Mouse (Mus musculus) lung, adult 10 weeks (tissue): ENCODE data around the gene Hbb-y. TPM values are rescaled to one million over a fixed set of nuclear protein-coding genes. Genes with fewer than 3 reads are reported as not detected.

Experiments used
- polyA plus RNA-seq: library from polyadenylated mRNA; stranded (reverse); fragments of 350-450 nt; fragmentation: Illumina TruSeq; extraction: RNeasy Lipid Tissue Mini Kit (QIAGEN cat#74804); gene quantifications from one replicate; pipeline ENCODE4 v1.2.3, GENCODE M21; 2014; ENCODE audit warnings: low read depth, low replicate concordance; ENCODE audit not compliant: insufficient read depth

Hbb-y gene
- not detected for polyA plus RNA-seq

GRCm38 (mm10) chr7:103853090-103853489 is at the start of gene Hbb-y:
Hbb-y (minus strand) TSS chr7:103853216.

GRCm38 (mm10) chr7:103894385-103894784 is 41.4 kb upstream of the Hbb-y start, which contains the start of gene Olfr64:
Olfr64 (minus strand) TSS chr7:103894485.

DNA sequence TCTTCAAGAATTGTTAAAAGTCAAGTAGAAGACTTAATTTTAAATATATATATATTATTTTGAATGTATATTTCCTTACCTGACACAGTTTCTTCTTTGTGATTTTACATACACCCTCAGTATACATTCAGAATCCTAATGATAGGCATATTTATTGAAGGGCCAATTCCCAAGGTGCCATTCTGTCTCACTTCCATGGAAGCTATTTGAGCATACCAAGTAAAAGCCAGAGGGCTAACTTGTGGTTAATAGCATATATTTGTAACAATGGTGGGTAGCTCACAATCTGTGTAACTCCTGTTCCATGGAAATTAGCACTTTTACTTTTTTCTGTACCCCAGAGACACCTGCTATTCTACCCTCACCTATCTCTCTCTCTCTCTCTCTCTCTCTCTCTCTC is 33.1 kb upstream of the Hbb-y start, which contains the start of gene Olfr66:
Olfr66 (minus strand) TSS at position 101 of the 400 bp plus-strand sequence.

GRCm38 (mm10) chr7:103843034-103843433 is 10.0 kb downstream of the Hbb-y start, which contains the start of gene Hbb-bh1:
Hbb-bh1 (minus strand) TSS chr7:103843164.

DNA sequence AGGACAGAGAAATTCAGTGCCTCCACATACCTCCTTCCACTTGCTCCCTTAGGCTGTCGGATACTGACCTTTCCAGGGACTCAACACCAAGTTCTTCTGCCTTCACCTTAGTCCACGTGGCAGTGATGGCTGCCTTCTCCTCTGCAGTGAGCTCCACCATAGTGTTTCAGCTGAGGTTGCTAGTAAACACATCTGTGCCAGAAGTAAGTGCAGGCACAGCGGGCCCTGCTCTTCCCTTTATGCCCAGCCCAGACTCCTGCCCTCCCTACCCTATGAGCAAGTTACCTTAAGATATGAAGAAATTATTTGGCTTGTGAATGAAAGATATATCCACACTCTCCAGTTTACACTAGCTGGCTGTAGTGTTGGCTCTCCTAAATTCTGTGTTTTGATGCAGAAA is 12.7 kb downstream of the Hbb-y start, which contains the start of gene Hbb-bh2:
Hbb-bh2 (minus strand) TSS at position 253 of the 400 bp plus-strand sequence.

DNA sequence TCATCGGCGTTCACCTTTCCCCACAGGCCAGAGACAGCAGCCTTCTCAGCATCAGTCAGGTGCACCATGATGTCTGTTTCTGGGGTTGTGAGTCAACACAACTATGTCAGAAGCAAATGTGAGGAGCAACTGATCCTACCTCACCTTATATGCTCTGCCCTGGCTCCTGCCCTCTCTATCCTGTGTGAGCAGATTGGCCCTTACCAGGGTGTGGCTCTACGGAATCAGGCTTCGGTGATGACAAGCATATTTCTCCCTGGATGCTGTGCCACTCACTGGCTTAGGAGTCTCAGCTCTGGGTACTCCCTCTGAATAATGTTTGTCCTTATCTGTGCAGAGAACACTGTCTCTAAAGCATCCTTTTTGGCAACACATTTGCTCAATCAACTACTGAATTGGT is 25.2 kb downstream of the Hbb-y start, which contains the start of gene Hbb-bs:
Hbb-bs (minus strand) TSS at position 289 of the 400 bp plus-strand sequence.

DNA sequence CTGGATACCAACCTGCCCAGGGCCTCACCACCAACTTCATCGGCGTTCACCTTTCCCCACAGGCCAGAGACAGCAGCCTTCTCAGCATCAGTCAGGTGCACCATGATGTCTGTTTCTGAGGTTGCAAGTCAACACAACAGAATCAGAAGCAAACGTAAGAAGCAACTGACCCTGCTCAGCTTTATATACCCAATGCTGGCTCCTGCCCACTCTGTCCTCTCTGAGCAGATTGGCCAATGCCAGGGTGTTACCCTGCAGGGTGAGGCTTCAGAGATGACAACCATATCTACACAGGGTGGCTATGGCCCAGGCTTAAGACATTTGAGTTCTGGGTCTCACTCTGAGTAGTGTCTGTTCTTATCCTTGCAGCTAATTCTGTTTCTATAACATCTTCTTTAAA is 39.2 kb downstream of the Hbb-y start, which contains the start of gene Hbb-bt:
Hbb-bt (minus strand) TSS at position 231 of the 400 bp plus-strand sequence.

Other genes starting within 250 kb of the Hbb-y start
- gene Olfr620, start 240.7 kb downstream of the Hbb-y start, polyA plus RNA-seq: not detected
- gene Olfr622, start 210.5 kb downstream of the Hbb-y start, polyA plus RNA-seq: not detected
- not detected for gene Olfr623, start 189.5 kb downstream of the Hbb-y start, polyA plus RNA-seq
- gene Olfr624, start 182.0 kb downstream of the Hbb-y start, polyA plus RNA-seq: 0.04 TPM
- gene Olfr625-ps1, start 170.5 kb downstream of the Hbb-y start, polyA plus RNA-seq: not detected
- not detected for gene Olfr243, start 138.5 kb downstream of the Hbb-y start, polyA plus RNA-seq
- not detected for gene Olfr628, start 122.8 kb downstream of the Hbb-y start, polyA plus RNA-seq
- not detected for gene Olfr629, start 108.3 kb downstream of the Hbb-y start, polyA plus RNA-seq
- gene Olfr630, start 95.9 kb downstream of the Hbb-y start, polyA plus RNA-seq: not detected
- not detected for gene Olfr69, start 81.6 kb downstream of the Hbb-y start, polyA plus RNA-seq
- gene Olfr68, start 73.5 kb downstream of the Hbb-y start, polyA plus RNA-seq: not detected
- not detected for gene Olfr67, start 61.4 kb downstream of the Hbb-y start, polyA plus RNA-seq
- gene Hbb-bt, start 39.2 kb downstream of the Hbb-y start, polyA plus RNA-seq: 3,244 TPM
- 22,942 TPM for gene Hbb-bs, start 25.1 kb downstream of the Hbb-y start, polyA plus RNA-seq
- gene Hbb-bh2, start 12.7 kb downstream of the Hbb-y start, polyA plus RNA-seq: not detected
- not detected for gene Hbb-bh1, start 10.1 kb downstream of the Hbb-y start, polyA plus RNA-seq
- not detected for gene Olfr66, start 33.0 kb upstream of the Hbb-y start, polyA plus RNA-seq
- not detected for gene Olfr64, start 41.3 kb upstream of the Hbb-y start, polyA plus RNA-seq
- gene Olfr65, start 50.3 kb upstream of the Hbb-y start, polyA plus RNA-seq: not detected
- gene Olfr631, start 75.6 kb upstream of the Hbb-y start, polyA plus RNA-seq: not detected
- not detected for gene Olfr632, start 81.1 kb upstream of the Hbb-y start, polyA plus RNA-seq
- gene Olfr633, start 91.2 kb upstream of the Hbb-y start, polyA plus RNA-seq: not detected
- gene Olfr635, start 117.9 kb upstream of the Hbb-y start, polyA plus RNA-seq: not detected
- gene Olfr638, start 145.5 kb upstream of the Hbb-y start, polyA plus RNA-seq: not detected
- not detected for gene Olfr639, start 164.1 kb upstream of the Hbb-y start, polyA plus RNA-seq
- gene Olfr640, start 172.4 kb upstream of the Hbb-y start, polyA plus RNA-seq: not detected
- gene Olfr641, start 182.2 kb upstream of the Hbb-y start, polyA plus RNA-seq: not detected
- not detected for gene Olfr642, start 199.4 kb upstream of the Hbb-y start, polyA plus RNA-seq
- not detected for gene 4930516K23Rik, start 208.2 kb upstream of the Hbb-y start, polyA plus RNA-seq
- gene Olfr644, start 218.7 kb upstream of the Hbb-y start, polyA plus RNA-seq: not detected
- gene Olfr645, start 232.2 kb upstream of the Hbb-y start, polyA plus RNA-seq: not detected